Mouse (Mus musculus): ENCODE measurements around the gene Ltk. TPM values are rescaled to one million over a fixed set of nuclear protein-coding genes. Genes with fewer than 3 reads are reported as not detected.
A peak's percentile ranks its signal among the peaks of the same experiment; 100 is the strongest.

Gene Ltk
- polyA plus RNA-seq, 1 experiment from 2014 or later: not detected

GRCm38 (mm10) chr2:119799181-119799960, 39.1 kb upstream of the Ltk start:
- H3K4me1 ChIP-seq: peaks cover 41% of the 10 kb centered on the region
- peaks cover 19% of the 10 kb centered on the region; the same call in 1 of the 2 replicates for H3K36me3 ChIP-seq
- peak overlapping the region; percentile 92 for H3K9ac ChIP-seq
- peak overlapping the region; percentile 87 for H3K4me2 ChIP-seq (replicated peaks)
- under 1% methylated on average over 28 of the region's 89 CpGs for WGBS
- peak overlapping the region; percentile 15; the same call in 1 of the 2 replicates for H3K27ac ChIP-seq
- H3K9me3 ChIP-seq: no peaks in the 10 kb centered on the region
- H3K4me3 ChIP-seq: peak overlapping the region; percentile 85
- ATAC-seq (ENCODE audit: low FRiP score, low read depth): peak; percentile 84
- peaks cover 21% of the 10 kb centered on the region for H3K27me3 ChIP-seq

DNA sequence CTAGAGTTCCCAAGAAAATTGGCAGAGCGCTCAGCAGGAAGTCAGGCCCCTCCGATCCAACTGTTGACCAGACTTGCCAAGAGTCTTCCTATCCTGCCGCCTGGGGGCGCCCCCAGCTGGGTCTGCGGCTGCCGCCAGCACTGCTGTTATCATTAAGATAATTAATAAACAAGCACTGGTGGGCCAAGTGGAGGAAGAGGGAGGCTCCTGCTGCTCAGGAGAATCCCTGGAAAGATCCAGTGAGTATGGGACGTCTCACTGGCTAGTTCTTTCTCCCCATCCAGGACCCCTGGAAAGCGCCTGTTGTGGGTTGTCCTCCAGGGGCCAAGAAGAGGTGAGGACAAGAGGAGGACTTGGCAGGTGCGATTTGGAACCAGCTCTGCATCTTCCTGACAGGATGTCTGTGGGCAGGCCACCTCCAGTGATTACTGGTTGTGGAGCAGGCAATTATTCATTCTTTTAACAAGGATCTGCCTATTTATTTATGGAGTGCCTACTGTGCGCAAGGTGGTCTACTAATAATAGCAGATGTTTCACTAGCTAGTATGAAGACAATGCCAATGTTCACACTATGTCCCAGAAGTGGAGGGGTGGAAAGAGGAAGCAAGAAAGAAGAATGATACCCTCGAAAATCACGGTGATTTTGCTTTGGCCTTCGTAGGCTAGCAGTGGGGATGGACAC, 38.2 kb upstream of the Ltk start:
- Histone ChIP-seq H3K27me3 (peaks cover 21% of the 10 kb centered on the region), H3K4me1 (peaks cover 34% of the 10 kb centered on the region), H3K4me2 (replicated peaks) (peak overlapping the region; percentile 87), H3K4me3 (peak overlapping the region; percentile 85), H3K36me3 (peaks cover 9% of the 10 kb centered on the region; the same call in 1 of the 2 replicates), H3K9me3 (no peaks in the 10 kb centered on the region), H3K27ac (no peak overlapping the region), H3K9ac (no peak overlapping the region)
- WGBS: 14% methylated on average over 13 of the region's 13 CpGs
- ATAC-seq (ENCODE audit: low FRiP score, low read depth): no peak

DNA sequence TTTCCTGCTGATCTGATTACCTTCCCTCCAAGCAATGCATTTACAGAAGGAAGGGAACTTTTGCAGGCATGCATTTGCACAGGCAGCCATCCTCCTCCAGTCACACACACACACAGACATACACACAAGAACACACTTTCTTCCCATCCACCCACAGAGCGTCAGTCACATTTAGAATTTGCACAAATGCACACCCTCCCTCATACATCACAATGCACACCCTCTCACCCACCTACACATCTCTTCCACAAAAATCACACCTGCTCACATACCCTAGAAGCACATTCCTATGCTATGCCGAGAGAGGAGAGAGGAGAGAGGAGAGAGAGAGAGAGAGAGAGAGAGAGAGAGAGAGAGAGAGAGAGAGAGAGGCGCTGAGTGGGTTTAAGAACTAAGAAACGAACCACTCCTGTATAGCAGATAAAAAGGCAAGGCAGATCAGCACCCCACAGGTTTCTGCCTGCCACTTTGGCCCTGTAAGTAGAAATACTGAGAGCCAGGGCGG, 37.1 kb upstream of the Ltk start, which contains the start of gene Tyro3:
Tyro3 (plus strand) TSS at position 455 of the 505 bp plus-strand sequence.
- H3K27ac ChIP-seq: no peak within 1 kb of the TSS
- no peak within 1 kb of the TSS for H3K4me3 ChIP-seq
- H3K4me1 ChIP-seq: peaks cover 24% of the 10 kb centered on the region
- H3K9me3 ChIP-seq: no peaks in the 10 kb centered on the region
- no peak within 1 kb of the TSS for H3K9ac ChIP-seq
- no peak within 1 kb of the TSS for H3K4me2 ChIP-seq (replicated peaks)
- H3K27me3 ChIP-seq: peaks cover 21% of the 10 kb centered on the region
- WGBS: 61% methylated on average over 5 of the region's 5 CpGs
- peaks cover 3% of the 10 kb centered on the region; the same call in 1 of the 2 replicates for H3K36me3 ChIP-seq
- ATAC-seq (ENCODE audit: low FRiP score, low read depth): no peak

GRCm38 (mm10) chr2:119789996-119790395, 29.8 kb upstream of the Ltk start:
- ATAC-seq (ENCODE audit: low FRiP score, low read depth): no peak
- Histone ChIP-seq H3K4me2 (replicated peaks) (no peak overlapping the region), H3K27me3 (no peaks in the 10 kb centered on the region)

DNA sequence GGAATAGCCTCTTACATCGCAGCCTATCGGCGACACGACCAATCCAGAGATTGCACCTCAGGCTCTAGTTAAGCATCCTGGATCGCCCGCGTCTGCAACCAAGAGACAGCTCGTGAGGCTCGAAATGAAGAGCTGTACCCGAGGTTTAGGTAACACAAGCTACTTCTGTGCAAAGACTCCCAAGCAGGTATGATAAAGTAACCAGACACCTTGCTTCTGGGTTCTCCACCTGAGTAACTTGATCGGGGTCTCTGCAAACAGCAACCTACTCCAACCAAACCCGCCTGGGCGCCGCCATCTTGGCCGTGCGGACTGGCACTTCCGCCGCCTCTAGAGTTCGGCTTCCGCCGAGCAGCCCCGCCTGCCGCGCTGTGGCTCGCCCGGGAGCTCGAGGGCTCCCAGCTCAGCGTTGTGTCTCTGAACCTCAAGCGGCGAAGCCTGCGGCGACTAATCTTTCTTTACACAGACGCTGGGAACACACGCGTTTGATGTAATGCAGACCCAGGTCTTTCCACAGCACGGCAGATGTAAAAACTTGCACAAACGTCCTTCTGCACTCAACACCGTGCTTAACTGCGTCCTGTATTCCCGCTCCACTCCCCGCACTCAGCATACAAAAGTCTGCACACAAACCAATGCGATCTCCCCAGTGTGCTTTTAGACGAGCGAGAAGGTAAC, 27.1 kb upstream of the Ltk start, which contains the start of gene Rpap1:
Rpap1 (minus strand) TSS at position 332 of the 678 bp plus-strand sequence.
- H3K27me3 ChIP-seq: no peaks in the 10 kb centered on the region
- H3K9me3 ChIP-seq: 0 out of 2 replicates have a peak, but pooled peaks cover 6% of the 10 kb centered on the region
- WGBS: under 1% methylated on average over 44 of the region's 44 CpGs
- H3K4me1 ChIP-seq: peaks cover 6% of the 10 kb centered on the region
- peak within 1 kb of the TSS; percentile 76 for H3K4me2 ChIP-seq (replicated peaks)
- H3K27ac ChIP-seq: peak within 1 kb of the TSS; percentile 83
- H3K36me3 ChIP-seq: peaks cover 18% of the 10 kb centered on the region
- ATAC-seq (ENCODE audit: low FRiP score, low read depth): peak; percentile 95
- peak within 1 kb of the TSS; percentile 63 for H3K4me3 ChIP-seq
- peak within 1 kb of the TSS; percentile 74 for H3K9ac ChIP-seq

More at GRCm38 (mm10) chr2:119789996-119790395, 29.8 kb upstream of the Ltk start:
- Histone ChIP-seq H3K9me3 (0 out of 2 replicates have a peak, but pooled peaks cover under 1% of the 10 kb centered on the region), H3K36me3 (no peaks in the 10 kb centered on the region; the same call in 1 of the 2 replicates), H3K9ac (no peak overlapping the region), H3K27ac (no peak overlapping the region), H3K4me3 (no peak overlapping the region), H3K4me1 (peaks cover 6% of the 10 kb centered on the region)
- 78% methylated on average over 2 of the region's 2 CpGs for WGBS

GRCm38 (mm10) chr2:119767246-119767645, 7.0 kb upstream of the Ltk start:
- no peak for ATAC-seq (ENCODE audit: low FRiP score, low read depth)
- Histone ChIP-seq H3K4me1 (no peaks in the 10 kb centered on the region), H3K4me2 (replicated peaks) (no peak overlapping the region), H3K36me3 (peaks cover 72% of the 10 kb centered on the region), H3K9ac (no peak overlapping the region), H3K9me3 (no peaks in the 10 kb centered on the region), H3K27ac (no peak overlapping the region), H3K27me3 (peaks cover 6% of the 10 kb centered on the region), H3K4me3 (no peak overlapping the region)
- WGBS: 91% methylated on average over 6 of the region's 6 CpGs

DNA sequence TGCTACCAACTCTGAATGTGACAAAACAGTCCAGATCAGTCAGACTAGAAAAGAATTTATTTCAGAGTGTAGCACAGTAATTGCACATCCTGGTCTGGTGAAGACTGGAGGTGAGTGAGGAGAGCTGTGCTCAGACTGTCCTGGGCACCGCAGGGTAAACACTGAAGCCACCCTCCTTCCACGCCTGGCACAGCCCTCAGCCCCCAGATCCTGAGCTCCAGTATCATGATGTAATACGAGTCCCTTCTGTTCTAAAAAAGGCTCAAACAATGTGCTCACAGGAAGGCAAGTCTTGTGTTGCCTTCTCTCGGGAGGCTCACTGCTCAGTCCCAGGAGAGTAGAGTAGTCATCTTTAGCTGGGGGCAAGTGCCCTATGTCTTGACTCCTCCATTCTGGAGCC, 3.7 kb upstream of the Ltk start:
- ATAC-seq (ENCODE audit: low FRiP score, low read depth): no peak
- peaks cover under 1% of the 10 kb centered on the region; the same call in 1 of the 2 replicates for H3K4me1 ChIP-seq
- H3K36me3 ChIP-seq: peaks cover 39% of the 10 kb centered on the region
- 72% methylated on average over 4 of the region's 4 CpGs for WGBS
- H3K9me3 ChIP-seq: no peaks in the 10 kb centered on the region
- H3K4me2 ChIP-seq (replicated peaks): no peak overlapping the region
- H3K27me3 ChIP-seq: peaks cover 39% of the 10 kb centered on the region
- H3K9ac ChIP-seq: no peak overlapping the region
- H3K27ac ChIP-seq: no peak overlapping the region
- H3K4me3 ChIP-seq: no peak overlapping the region

DNA sequence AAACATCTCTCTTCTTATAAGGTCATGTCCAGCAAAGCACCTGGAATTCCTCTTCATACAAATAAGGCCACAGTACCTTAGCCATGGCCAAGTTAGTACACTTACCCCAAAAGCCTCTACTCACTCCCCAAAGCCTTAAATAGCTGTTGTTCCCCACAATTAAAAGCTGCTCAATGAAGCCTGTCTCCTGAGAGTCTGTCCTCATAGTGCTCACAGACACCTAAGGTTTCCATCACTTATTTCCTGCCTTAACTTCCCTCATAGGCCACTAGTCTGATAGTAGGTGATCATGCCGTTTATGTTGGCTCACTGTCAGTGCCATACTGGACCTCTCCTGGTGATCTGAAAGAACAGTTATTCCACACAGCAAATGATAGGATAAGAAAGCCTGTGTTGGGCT, 2.0 kb upstream of the Ltk start:
- no peak for ATAC-seq (ENCODE audit: low FRiP score, low read depth)
- 72% methylated on average over 1 of the region's 1 CpGs for WGBS
- Histone ChIP-seq H3K27ac (no peak overlapping the region), H3K27me3 (peaks cover 56% of the 10 kb centered on the region), H3K9ac (no peak overlapping the region), H3K4me3 (no peak overlapping the region), H3K36me3 (peaks cover 27% of the 10 kb centered on the region), H3K9me3 (no peaks in the 10 kb centered on the region), H3K4me1 (peaks cover 16% of the 10 kb centered on the region), H3K4me2 (replicated peaks) (no peak overlapping the region)

DNA sequence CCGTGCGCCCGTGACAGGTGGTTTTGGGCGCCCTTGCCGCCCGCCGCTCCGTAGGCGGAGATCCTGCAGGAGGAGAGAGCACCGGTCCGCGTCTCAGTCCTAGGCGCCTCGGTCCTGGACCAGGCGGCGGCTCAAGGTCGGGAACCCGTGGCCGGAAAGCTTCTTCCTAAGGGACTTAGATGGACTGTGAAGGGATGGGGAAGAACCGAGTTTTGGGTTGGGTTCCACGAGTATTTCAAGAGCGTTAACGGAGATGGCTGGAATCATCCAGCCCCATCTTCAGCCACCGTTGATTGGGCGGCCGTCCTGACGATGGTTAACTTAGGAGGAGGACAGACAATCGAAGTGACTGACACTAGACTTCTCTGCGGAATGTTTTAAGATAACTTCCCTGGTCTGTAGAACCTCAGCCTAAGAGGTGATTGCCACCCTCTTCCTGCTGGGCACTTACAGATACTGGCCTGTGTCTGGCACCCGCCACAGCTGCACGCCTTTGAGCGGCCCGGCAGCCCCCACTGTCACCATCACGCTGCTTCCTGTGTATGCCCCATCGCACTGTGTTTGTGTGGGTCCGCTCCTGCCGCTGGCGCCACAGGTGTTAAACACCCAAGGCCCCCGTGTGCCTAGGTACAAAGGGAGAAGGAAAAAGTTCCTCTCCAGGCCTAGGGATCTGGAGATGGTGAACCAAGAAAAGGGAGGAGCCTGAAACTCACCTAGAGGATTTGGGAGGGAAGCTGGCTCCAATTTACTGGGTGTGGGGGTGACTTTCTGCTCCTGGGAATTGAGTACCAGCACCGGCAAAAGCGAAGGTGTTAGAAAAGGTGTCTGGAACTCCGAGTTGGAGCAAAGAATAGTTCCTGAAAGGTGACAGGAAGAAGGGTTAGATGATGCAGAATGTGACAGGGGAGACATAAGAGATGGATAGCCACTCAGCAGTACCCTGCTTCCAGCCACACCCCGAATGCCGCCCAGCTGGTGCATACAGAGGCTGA, 1.1 kb downstream of the Ltk start:
- Histone ChIP-seq H3K27me3 (peaks cover 86% of the 10 kb centered on the region), H3K4me3 (peak overlapping the region; percentile 61), H3K36me3 (peaks cover 9% of the 10 kb centered on the region), H3K4me2 (replicated peaks) (peak overlapping the region; percentile 100), H3K27ac (no peak overlapping the region), H3K9me3 (no peaks in the 10 kb centered on the region), H3K9ac (peak overlapping the region; percentile 70; the same call in 1 of the 2 replicates), H3K4me1 (peaks cover 16% of the 10 kb centered on the region)
- no peak for ATAC-seq (ENCODE audit: low FRiP score, low read depth)
- WGBS: 4% methylated on average over 44 of the region's 44 CpGs

DNA sequence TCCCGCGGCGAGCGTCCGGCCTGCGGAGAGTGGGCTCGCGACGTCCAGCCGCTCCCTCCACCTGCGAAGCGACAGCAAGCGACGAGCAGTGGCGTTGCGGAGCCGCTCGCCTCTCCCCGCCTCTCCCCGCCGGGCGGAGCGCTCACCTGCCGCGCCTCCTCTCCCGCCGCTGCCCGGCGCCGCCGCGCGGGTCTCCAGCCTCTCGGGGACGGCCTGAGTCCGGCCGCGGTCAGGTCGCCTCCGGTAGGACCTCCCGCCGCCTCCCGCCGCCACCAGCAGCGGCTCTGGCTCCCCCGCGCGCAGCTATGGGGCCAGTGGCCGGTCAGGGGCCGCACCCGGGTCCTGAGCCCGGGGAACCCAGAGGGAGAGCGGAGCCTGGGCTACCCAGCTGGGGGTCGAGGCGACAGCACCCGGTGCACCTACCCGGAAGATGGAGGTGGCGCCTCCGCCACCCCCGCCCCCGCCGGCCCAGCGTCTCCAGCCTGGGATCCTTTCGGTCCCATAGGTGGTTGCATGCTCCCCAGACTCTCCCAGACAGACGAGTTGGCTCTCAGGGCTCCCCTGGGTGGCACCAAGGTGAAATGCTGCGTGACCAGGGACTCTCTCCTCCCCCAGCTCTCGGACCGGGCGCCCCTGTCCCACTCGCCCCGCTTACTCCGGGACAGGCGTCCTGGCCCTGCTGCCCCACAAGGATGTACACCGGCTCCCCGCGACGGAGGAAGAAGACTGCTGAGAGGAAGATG, 2.0 kb downstream of the Ltk start:
- H3K4me1 ChIP-seq: peaks cover 16% of the 10 kb centered on the region
- peaks cover under 1% of the 10 kb centered on the region; the same call in 1 of the 2 replicates for H3K36me3 ChIP-seq
- peak overlapping the region; percentile 70 for H3K9ac ChIP-seq
- peak overlapping the region; percentile 100 for H3K4me2 ChIP-seq (replicated peaks)
- no peak for ATAC-seq (ENCODE audit: low FRiP score, low read depth)
- peaks cover 95% of the 10 kb centered on the region for H3K27me3 ChIP-seq
- WGBS: under 1% methylated on average over 65 of the region's 77 CpGs
- peak overlapping the region; percentile 61 for H3K4me3 ChIP-seq
- no peaks in the 10 kb centered on the region for H3K9me3 ChIP-seq
- no peak overlapping the region for H3K27ac ChIP-seq
